Mouse (Mus musculus) pancreas, adult 10 weeks (tissue): ENCODE results near the gene Gapvd1. TPM values are rescaled to one million over a fixed set of nuclear protein-coding genes. Genes with fewer than 3 reads are reported as not detected.

ENCODE experiments used
- polyA plus RNA-seq: library from polyadenylated mRNA; stranded (reverse); fragments of 350-450 nt; fragmentation: Illumina TruSeq; extraction: RNeasy Lipid Tissue Mini Kit (QIAGEN cat#74804); gene quantifications from one replicate; pipeline ENCODE4 v1.2.3, GENCODE M21; 2015; ENCODE audit warnings: low read depth, low replicate concordance; ENCODE audit not compliant: insufficient read depth

Gapvd1 gene
- 13.4 TPM for polyA plus RNA-seq

DNA sequence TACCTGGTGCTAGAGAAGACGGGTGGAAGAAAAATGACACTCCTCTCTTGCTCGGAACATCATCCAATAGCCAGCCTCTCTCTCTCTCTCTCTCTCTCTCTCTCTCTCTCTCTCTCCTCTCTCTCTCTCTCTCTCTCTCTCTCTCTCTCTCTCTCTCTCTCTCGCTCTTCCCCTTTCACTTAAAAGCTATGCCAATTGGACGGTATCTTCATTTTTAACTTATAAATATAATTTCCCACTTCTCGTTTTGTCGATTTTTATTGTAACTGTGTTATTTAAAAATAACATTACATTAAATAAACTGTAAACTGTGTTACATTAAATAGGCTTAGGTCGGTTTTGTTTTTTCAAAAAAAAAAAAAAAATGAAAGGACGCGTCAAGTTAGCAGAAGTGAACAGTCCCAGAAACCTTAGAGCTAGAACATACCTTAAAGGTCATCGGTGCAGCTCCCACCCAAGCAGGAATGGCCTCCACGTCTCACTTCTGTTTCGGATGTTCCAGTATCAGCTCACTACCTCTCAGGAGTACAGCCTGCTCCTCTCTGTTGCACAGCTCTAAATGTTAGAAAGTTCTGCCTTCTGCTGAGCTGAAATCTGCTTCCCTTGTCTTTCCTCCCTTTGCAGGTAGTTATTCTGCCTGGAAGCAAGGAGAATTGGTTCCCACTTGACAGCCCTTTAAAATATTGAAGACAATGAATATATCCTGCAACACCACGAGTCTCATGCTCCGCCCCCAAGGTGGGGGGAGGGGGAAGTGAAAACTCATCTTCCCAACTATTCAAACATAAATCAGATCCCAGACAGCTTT is at the start of gene Gapvd1:
Gapvd1 (minus strand) TSS at position 682 of the 808 bp plus-strand sequence.

DNA sequence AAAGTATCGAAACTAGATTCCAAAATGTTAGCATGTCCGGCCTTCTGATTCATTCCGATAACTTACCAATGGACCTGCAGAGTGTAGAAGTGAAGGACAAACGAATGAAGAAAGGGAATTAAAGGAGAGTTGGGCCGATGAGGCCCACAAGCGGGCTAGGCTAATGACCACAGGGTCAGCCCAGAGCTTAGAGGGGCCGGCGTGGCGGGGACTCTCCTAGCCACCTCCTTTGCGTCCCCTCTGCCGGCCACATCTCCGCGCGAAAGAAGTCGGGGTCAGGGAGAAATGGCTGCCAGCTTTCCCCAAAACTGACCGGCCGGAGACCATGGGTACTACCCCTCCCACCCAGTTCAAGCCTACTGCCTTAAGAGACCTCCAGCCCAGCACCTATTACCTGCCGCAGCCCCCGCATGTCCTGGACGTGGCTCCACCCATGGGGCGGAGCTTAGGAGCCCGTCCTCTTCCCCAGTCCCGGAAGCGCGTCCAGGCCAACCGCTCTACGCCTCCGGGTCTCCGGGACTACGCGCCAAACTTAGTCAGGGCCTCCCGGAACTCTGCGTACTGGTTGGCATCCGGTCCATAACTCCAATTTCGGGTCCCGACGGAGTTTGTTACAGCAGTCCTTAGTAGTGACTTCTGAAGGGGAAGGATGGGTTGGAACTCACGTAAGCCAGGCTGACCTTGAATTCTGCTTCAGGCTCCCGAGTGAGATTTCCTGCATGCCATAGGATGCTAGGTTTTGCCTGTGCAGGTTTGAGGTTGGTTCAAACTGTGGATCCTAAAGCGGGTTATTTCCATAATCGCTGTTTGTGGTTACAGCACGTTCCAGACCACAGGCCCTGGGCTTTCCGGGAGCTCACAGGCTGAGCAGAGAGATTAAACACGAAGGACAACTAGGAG is 44.6 kb upstream of the Gapvd1 start, which contains the start of gene Rabepk:
Rabepk (minus strand) TSS at position 556 of the 900 bp plus-strand sequence.

DNA sequence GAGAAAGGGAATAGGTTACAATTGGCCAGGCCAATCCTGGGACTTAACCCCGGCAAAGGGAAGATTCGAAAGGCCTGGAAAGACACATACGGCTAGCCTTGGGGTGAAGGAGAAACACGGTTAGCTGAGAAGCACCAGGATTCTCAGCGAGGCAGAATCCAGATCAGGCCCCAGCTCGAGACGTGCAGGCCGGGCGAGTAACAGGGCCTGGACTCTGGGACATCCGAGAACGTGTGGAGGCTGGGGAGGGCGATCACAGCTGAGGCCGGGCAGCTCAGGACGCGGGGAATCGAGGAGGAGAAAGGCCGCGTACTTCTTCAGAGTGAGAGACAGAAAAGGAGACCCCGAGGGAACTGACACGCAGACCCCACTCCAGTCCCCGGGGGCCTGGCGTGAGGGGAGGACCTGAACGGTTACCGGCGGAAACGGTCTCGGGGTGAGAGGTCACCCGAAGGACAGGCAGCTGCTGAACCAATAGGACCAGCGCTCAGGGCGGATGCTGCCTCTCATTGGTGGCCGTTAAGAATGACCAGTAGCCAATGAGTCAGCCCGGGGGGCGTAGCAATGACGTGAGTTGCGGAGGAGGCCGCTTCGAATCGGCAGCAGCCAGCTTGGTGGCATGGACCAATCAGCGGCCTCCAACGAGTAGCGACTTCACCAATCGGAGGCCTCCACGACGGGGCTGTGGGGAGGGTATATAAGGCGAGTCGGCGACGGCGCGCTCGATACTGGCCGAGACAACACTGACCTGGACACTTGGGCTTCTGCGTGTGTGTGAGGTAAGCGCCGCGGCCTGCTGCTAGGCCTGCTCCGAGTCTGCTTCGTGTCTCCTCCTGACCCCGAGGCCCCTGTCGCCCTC is 16.6 kb upstream of the Gapvd1 start, which contains the start of gene Hspa5:
Hspa5 (plus strand) TSS at position 603 of the 859 bp plus-strand sequence.

Other genes with a start within 250 kb of the Gapvd1 start
- gene Hspa5, start 16.7 kb upstream of the Gapvd1 start, polyA plus RNA-seq, result 260 TPM
- gene Rabepk, start 44.7 kb upstream of the Gapvd1 start, polyA plus RNA-seq, result 2.5 TPM
- 16.5 TPM for gene Fbxw2, start 71.1 kb upstream of the Gapvd1 start, polyA plus RNA-seq
- not detected for gene Gm34653, start 77.8 kb upstream of the Gapvd1 start, polyA plus RNA-seq
- gene Cutal, start 119.2 kb upstream of the Gapvd1 start, polyA plus RNA-seq, result 4.3 TPM
- 7.3 TPM for gene Psmd5, start 119.7 kb upstream of the Gapvd1 start, polyA plus RNA-seq
- 0.44 TPM for gene Phf19, start 158.8 kb upstream of the Gapvd1 start, polyA plus RNA-seq
- 3.5 TPM for gene Traf1, start 206.5 kb upstream of the Gapvd1 start, polyA plus RNA-seq